Mouse (Mus musculus): ENCODE measurements around the gene Ostm1. TPM values are rescaled to one million over a fixed set of nuclear protein-coding genes. Genes with fewer than 3 reads are reported as not detected.

The Ostm1 gene
- polyA plus RNA-seq, 1 experiment from 2014 or later: 13.8 TPM

DNA sequence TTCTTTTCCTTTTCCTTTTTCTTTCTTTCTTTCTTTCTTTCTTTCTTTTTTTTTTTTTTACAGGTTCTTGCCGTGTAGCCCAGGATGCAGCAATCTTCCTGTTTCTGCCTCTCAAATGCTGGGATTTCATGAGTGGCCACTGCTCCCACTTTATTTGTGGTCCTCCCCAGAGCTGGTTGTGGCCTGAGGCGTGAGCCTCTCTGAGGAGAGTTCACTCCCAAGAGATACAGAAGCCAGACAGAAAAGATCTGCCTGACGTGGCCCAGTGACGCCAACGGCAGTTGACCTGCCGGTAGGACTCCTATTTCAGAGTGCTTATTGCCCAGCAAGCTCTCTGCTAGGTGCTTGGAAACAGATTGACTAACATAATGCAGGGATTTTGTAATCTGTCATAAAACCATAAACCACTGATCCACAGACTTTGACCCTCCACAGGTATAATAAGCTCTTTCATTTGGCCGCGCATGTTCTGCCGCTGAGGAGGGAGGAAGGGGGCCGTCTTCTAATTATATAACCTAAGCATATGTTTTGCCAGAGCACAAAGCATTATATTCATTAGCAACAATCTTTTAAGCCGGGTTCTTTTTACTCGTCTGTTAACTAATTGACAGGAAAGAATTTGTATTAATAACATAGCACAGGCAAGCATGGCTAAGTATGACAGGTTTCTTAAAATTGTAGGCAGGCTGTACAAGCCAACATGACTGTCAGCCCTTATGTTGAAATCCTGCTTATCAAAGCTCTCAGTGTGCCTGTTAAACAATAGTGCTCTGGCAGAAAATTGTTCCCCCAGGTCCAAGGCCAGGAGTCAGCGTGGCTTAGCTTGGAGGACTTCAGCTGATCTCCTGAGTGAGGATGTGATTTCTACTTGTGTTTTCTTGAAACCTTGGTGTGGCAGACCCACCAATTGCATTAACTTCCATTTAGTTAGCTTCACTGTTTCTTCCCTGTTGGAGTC, 139.9 kb downstream of the Ostm1 start:
- ATAC-seq (ENCODE audit: low read depth) (no peak), DNase-seq (ENCODE audit: low spot score) (no peak)
- H3K4me1 ChIP-seq (ENCODE audit: control insufficient read depth, insufficient read depth, low read length): no peaks in the 10 kb centered on the region; the same call in 1 of the 2 replicates
- H3K36me3 ChIP-seq (ENCODE audit: control insufficient read depth, insufficient read depth, low read length): no peaks in the 10 kb centered on the region
- no peaks in the 10 kb centered on the region for H3K9me3 ChIP-seq (ENCODE audit: control insufficient read depth, low read length)
- no peaks in the 10 kb centered on the region for H3K27me3 ChIP-seq (replicated peaks; ENCODE audit: control insufficient read depth, insufficient read depth, low read length)
- H3K4me2 ChIP-seq (ENCODE audit: low read depth, low read length): no peak overlapping the region
- H3K4me3 ChIP-seq (ENCODE audit: low read depth, low read length): no peak overlapping the region
- no peak overlapping the region for H3K9ac ChIP-seq (ENCODE audit: low read depth, low read length)
- 51% methylated on average over 13 of the region's 13 CpGs for WGBS
- no peak overlapping the region for H3K27ac ChIP-seq (replicated peaks; ENCODE audit: low read depth, low read length)

DNA sequence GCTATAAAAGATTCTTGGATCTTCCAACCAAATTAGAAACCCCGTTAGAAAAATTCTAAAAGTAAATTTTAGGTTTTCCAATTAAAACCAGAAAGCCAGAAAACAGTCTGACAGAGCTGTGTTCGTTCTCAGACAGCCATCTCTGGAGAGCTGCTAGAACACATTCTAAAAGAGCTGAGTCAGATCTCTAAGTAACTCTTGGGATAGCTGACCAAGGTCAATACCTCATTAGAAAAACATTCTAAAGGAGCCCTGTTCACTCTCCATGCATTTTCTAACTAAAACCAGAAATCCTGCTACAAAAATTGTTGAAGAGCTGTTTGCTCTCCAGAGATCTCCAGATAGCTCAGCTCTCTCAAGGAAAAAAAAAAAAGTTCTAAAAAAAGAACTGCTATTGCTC, 146.0 kb downstream of the Ostm1 start:
- no peak for ATAC-seq (ENCODE audit: low read depth)
- 0 out of 2 replicates have a peak, but pooled peaks cover 8% of the 10 kb centered on the region for H3K9me3 ChIP-seq (ENCODE audit: control insufficient read depth, low read length)
- DNase-seq (ENCODE audit: low spot score): no peak
- no peaks in the 10 kb centered on the region for H3K4me1 ChIP-seq (ENCODE audit: control insufficient read depth, insufficient read depth, low read length)
- no peak overlapping the region for H3K4me2 ChIP-seq (ENCODE audit: low read depth, low read length)
- no peak overlapping the region for H3K4me3 ChIP-seq (ENCODE audit: low read depth, low read length)
- no peak overlapping the region for H3K9ac ChIP-seq (ENCODE audit: low read depth, low read length)
- no peak overlapping the region for H3K27ac ChIP-seq (replicated peaks; ENCODE audit: low read depth, low read length)
- 65% methylated on average over 2 of the region's 2 CpGs for WGBS
- H3K27me3 ChIP-seq (replicated peaks; ENCODE audit: control insufficient read depth, insufficient read depth, low read length): no peaks in the 10 kb centered on the region
- H3K36me3 ChIP-seq (ENCODE audit: control insufficient read depth, insufficient read depth, low read length): no peaks in the 10 kb centered on the region

DNA sequence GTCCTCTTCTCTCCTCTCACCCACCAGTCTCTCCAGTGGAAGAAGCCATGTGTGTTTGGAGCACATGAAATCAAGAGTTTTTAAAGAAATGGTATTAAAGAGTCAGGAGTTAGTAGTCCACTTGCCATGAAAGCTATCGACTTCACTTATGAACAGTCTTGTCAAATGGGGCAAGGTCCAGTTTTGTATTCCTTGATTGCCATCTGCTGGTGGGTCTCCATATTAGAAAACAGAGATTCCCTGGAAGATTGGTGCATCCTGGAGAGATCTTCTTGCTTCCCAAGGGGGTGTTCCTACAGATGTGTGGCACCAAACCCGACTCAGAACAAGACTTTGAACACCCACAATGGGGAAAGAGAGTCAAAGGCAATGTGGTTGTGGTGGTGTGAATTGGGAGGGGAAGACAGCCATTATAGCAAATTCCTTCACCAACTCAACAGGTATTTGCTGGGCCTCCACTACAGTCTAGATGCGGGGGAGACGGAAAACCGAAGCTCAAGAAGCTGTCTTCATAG, 151.0 kb downstream of the Ostm1 start:
- Histone ChIP-seq H3K4me3 (ENCODE audit: low read depth, low read length) (no peak overlapping the region), H3K4me2 (ENCODE audit: low read depth, low read length) (no peak overlapping the region), H3K27ac (replicated peaks; ENCODE audit: low read depth, low read length) (no peak overlapping the region), H3K9ac (ENCODE audit: low read depth, low read length) (no peak overlapping the region), H3K4me1 (ENCODE audit: control insufficient read depth, insufficient read depth, low read length) (no peaks in the 10 kb centered on the region), H3K27me3 (replicated peaks; ENCODE audit: control insufficient read depth, insufficient read depth, low read length) (no peaks in the 10 kb centered on the region), H3K9me3 (ENCODE audit: control insufficient read depth, low read length) (0 out of 2 replicates have a peak, but pooled peaks cover 8% of the 10 kb centered on the region), H3K36me3 (ENCODE audit: control insufficient read depth, insufficient read depth, low read length) (no peaks in the 10 kb centered on the region)
- DNase-seq (ENCODE audit: low spot score): peak; percentile 66
- WGBS: 59% methylated on average over 5 of the region's 5 CpGs
- no peak for ATAC-seq (ENCODE audit: low read depth)

DNA sequence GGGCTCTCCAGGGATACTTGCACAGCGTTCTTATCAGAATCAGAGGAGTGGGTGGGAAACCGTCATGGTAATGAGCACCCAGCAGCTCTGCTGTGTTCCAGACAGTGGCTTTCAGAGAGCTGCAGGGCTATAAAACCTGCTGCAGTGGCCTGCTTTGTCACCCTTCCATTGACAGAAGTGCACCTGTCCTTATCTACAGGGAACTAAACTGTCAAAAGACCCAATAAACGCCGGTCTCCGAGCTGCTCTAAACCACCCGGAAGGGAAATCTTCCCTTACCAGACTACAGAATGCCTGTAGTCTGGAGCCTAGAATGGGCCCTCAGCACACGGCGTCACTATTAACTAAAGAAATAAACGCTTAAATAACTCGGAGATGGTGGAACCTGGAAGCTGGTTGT, 168.2 kb downstream of the Ostm1 start:
- 76% methylated on average over 10 of the region's 10 CpGs for WGBS
- DNase-seq (ENCODE audit: low spot score) (no peak), ATAC-seq (ENCODE audit: low read depth) (no peak)
- H3K9ac ChIP-seq (ENCODE audit: low read depth, low read length): no peak overlapping the region
- no peak overlapping the region for H3K27ac ChIP-seq (replicated peaks; ENCODE audit: low read depth, low read length)
- no peaks in the 10 kb centered on the region for H3K4me1 ChIP-seq (ENCODE audit: control insufficient read depth, insufficient read depth, low read length)
- no peaks in the 10 kb centered on the region for H3K9me3 ChIP-seq (ENCODE audit: control insufficient read depth, low read length)
- no peaks in the 10 kb centered on the region for H3K27me3 ChIP-seq (replicated peaks; ENCODE audit: control insufficient read depth, insufficient read depth, low read length)
- H3K4me3 ChIP-seq (ENCODE audit: low read depth, low read length): no peak overlapping the region
- H3K4me2 ChIP-seq (ENCODE audit: low read depth, low read length): no peak overlapping the region
- no peaks in the 10 kb centered on the region for H3K36me3 ChIP-seq (ENCODE audit: control insufficient read depth, insufficient read depth, low read length)

Other genes starting within 250 kb of the Ostm1 start
- 6.7 and 6.8 TPM in 2 replicates for gene Afg1l, start 105.3 kb upstream of the Ostm1 start, polyA plus RNA-seq (2014; fragmentation: Nextera tagmentation; extraction: Ambion mirVana)
- 326 TPM in 2 replicates for gene Snx3, start 81.8 kb upstream of the Ostm1 start, polyA plus RNA-seq (2014; fragmentation: Nextera tagmentation; extraction: Ambion mirVana)
- 1.4 and 1.8 TPM in 2 replicates for gene Nr2e1, start 190 bp upstream of the Ostm1 start, polyA plus RNA-seq (2014; fragmentation: Nextera tagmentation; extraction: Ambion mirVana)
- 25.6 and 26.5 TPM in 2 replicates for gene Sec63, start 177.7 kb downstream of the Ostm1 start, polyA plus RNA-seq (2014; fragmentation: Nextera tagmentation; extraction: Ambion mirVana)

Data from embryonic facial prominence, embryonic 14.5 days (tissue).